Mouse (Mus musculus): ENCODE measurements around the gene Zfp553.

The Zfp553 gene

GRCm38 (mm10) chr7:127272566-127272965 lies 39.7 kb downstream of the Zfp553 start:
- no peak for DNase-seq (ENCODE audit: low read depth)

GRCm38 (mm10) chr7:127273118-127273923 lies 40.5 kb downstream of the Zfp553 start:
- DNase-seq (ENCODE audit: low read depth): no peak

- DNase-seq (ENCODE audit: low read depth): peak; percentile 95
Measured at GRCm38 (mm10) chr7:127273925-127274789, 41.3 kb downstream of the Zfp553 start, which contains the start of gene Sephs2. Gene Sephs2 (minus strand): TSS chr7:127274055.

- DNase-seq (ENCODE audit: low read depth): no peak
Measured at GRCm38 (mm10) chr7:127276519-127276961, 43.7 kb downstream of the Zfp553 start.

DNA sequence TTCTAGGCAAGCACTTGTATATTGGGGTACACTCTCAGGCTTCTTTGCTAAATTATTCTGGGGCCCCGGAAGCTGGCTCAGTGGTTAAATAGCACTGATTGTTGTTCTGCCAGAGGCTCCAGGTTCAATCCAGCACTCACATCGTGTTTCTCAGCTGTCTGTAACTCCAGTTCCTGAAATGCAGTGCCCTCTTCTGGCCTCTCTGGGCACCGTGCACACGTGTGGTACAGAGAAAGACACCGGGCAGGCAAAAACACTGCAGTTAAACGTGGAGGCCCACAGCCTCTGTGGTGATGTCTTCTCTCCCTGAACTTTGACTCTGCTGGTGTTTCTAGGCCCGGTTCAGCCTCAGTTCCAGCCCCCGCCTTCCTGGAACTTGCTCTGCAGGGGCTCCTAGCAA lies 45.5 kb downstream of the Zfp553 start:
- peak; percentile 66 for DNase-seq (ENCODE audit: low read depth)

DNA sequence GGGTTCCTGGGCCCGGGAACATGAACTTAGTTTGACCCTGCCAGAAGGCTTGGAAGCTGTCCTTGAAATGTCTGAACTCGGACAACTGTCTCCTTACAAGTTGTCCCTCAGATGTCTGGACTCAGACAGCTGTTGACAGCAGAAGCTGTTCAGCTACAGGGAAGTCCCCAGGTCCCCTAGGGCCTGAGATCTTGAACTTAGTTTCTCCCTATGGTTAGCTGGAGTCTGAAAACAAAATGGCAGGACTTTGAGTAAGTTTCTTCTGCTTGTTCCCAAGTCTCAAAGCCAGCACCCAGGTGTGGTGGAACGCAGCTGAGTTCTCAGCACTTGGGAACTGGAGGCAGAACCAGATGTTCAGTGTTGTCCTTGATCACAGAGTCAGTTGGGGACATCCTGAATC lies 47.2 kb downstream of the Zfp553 start:
- no peak for DNase-seq (ENCODE audit: low read depth)

DNA sequence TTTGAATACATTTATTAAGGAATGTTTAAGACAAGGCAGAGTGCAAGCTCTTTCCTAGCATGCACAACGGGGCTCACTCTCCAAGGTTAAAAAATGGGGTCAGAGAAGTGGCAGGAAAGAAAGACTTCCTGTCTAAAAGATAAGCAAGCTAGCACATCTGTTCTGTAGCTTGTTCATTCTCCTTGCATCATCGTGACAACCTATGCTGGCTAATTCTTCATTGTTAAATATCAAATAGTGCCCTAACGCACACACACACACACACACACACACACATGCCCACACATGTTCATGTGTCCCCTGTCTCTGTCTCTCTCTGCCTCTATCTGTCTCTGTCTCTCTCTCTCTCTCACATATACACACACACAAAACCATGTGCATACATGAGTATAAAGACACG lies 48.3 kb downstream of the Zfp553 start:
- DNase-seq (ENCODE audit: low read depth): no peak

GRCm38 (mm10) chr7:127282190-127282589 lies 49.3 kb downstream of the Zfp553 start:
- DNase-seq (ENCODE audit: low read depth): no peak

DNA sequence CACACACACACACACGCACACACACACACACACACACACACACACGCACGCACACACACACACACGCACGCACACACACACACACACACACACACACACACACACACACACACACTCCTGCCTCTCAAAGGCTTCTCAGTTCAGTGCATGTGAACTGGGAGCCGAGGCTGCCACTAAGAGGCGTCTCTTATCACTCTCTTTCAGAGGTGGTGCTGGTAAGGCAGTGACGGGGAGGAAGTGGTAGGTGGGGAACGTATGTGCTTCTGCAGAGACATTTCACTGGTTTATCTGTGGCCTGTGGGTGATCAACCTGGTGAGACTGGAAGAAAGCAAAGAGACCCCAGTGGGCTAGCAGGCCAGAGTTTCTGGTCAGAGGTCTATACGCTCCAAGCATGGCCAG lies 52.3 kb downstream of the Zfp553 start:
- DNase-seq (ENCODE audit: low read depth): no peak
